Mouse (Mus musculus) fat pad, adult 2 months (tissue): ENCODE data around the gene Ppid.
A peak's percentile ranks its signal among the peaks of the same experiment; 100 is the strongest.
"Not testable (repeated sequence)": the region's sequence is repeated elsewhere in the genome, so short reads cannot be mapped to it uniquely, and the experiment has no call there.

Experiments
- DNase-seq: peaks from one replicate; pipeline ENCODE4 v3.0.0-alpha.2; 2011; ENCODE audit warnings: low read depth, low spot score; ENCODE audit errors: extremely low read depth

The Ppid gene

GRCm38 (mm10) chr3:79569351-79569681, 21.8 kb upstream of the Ppid start:
- no peak for DNase-seq

- DNase-seq, result no peak
Observed at GRCm38 (mm10) chr3:79572399-79572798, 18.7 kb upstream of the Ppid start.

- not testable (repeated sequence) for DNase-seq
Observed at GRCm38 (mm10) chr3:79573376-79573775, 17.8 kb upstream of the Ppid start.

GRCm38 (mm10) chr3:79574336-79574735, 16.8 kb upstream of the Ppid start:
- no peak for DNase-seq

GRCm38 (mm10) chr3:79575576-79576467, 15.3 kb upstream of the Ppid start:
- DNase-seq, result no peak

GRCm38 (mm10) chr3:79576468-79576816, 14.7 kb upstream of the Ppid start:
- no peak for DNase-seq

- DNase-seq, result no peak
Observed at GRCm38 (mm10) chr3:79576865-79577264, 14.3 kb upstream of the Ppid start.

GRCm38 (mm10) chr3:79577606-79578005, 13.5 kb upstream of the Ppid start:
- no peak for DNase-seq

- no peak for DNase-seq
Observed at GRCm38 (mm10) chr3:79578164-79578563, 13.0 kb upstream of the Ppid start.

GRCm38 (mm10) chr3:79579891-79580575, 11.1 kb upstream of the Ppid start:
- no peak for DNase-seq

GRCm38 (mm10) chr3:79586804-79587203, 4.3 kb upstream of the Ppid start:
- DNase-seq, result no peak

GRCm38 (mm10) chr3:79589671-79590070, 1.5 kb upstream of the Ppid start:
- DNase-seq, result no peak

- no peak for DNase-seq
Observed at GRCm38 (mm10) chr3:79591793-79592471, 790 bp downstream of the Ppid start.

GRCm38 (mm10) chr3:79595468-79595867, 4.3 kb downstream of the Ppid start:
- DNase-seq, result no peak

GRCm38 (mm10) chr3:79609886-79610285, 18.7 kb downstream of the Ppid start:
- no peak for DNase-seq

GRCm38 (mm10) chr3:79627484-79628181, 36.5 kb downstream of the Ppid start:
- DNase-seq, result no peak

GRCm38 (mm10) chr3:79628182-79628560, 37.0 kb downstream of the Ppid start:
- no peak for DNase-seq

GRCm38 (mm10) chr3:79628561-79629415, 37.6 kb downstream of the Ppid start, which contains the start of gene 4930579G24Rik:
Gene 4930579G24Rik (plus strand): TSS chr3:79629079.
- peak; percentile 98 for DNase-seq

- DNase-seq, result no peak
Observed at GRCm38 (mm10) chr3:79629416-79629730, 38.2 kb downstream of the Ppid start, which contains the start of gene Etfdh. Gene Etfdh (minus strand): TSS chr3:79629500.

- no peak for DNase-seq
Observed at GRCm38 (mm10) chr3:79652129-79652528, 61.0 kb downstream of the Ppid start.
